Mouse (Mus musculus) gastrocnemius, postnatal 10 days (tissue): ENCODE measurements around the gene Pnliprp2. TPM values are rescaled to one million over a fixed set of nuclear protein-coding genes. Genes with fewer than 3 reads are reported as not detected.
A peak's percentile ranks its signal among the peaks of the same experiment; 100 is the strongest.

Experiments used
- DNase-seq: peaks from one replicate; pipeline ENCODE4 v3.0.0; 2021; ENCODE audit warnings: mixed read lengths
- total RNA-seq, 2 experiments: library from RNA; stranded (reverse); gene quantifications; 2 replicates each; pipeline ENCODE4 v1.2.3; 2021

Pnliprp2 gene
- total RNA-seq, 2 experiments from 2014 or later, result not detected

- no peak for DNase-seq
Observed at GRCm38 (mm10) chr19:58805191-58805779, 45.8 kb downstream of the Pnliprp2 start.

- peak; percentile 77 for DNase-seq
Observed at GRCm38 (mm10) chr19:58806364-58806763, 46.8 kb downstream of the Pnliprp2 start.

- no peak for DNase-seq
Observed at GRCm38 (mm10) chr19:58808864-58809263, 49.3 kb downstream of the Pnliprp2 start.

GRCm38 (mm10) chr19:58810536-58810935 lies 51.0 kb downstream of the Pnliprp2 start:
- no peak for DNase-seq

GRCm38 (mm10) chr19:58815179-58815922 lies 55.8 kb downstream of the Pnliprp2 start:
- DNase-seq, result no peak

- no peak for DNase-seq
Observed at GRCm38 (mm10) chr19:58816453-58817041, 57.0 kb downstream of the Pnliprp2 start.

GRCm38 (mm10) chr19:58817398-58817797 lies 57.9 kb downstream of the Pnliprp2 start:
- no peak for DNase-seq

- no peak for DNase-seq
Observed at GRCm38 (mm10) chr19:58818571-58819415, 59.3 kb downstream of the Pnliprp2 start.

- peak; percentile 77 for DNase-seq
Observed at GRCm38 (mm10) chr19:58822454-58823200, 63.1 kb downstream of the Pnliprp2 start.

- no peak for DNase-seq
Observed at GRCm38 (mm10) chr19:58823301-58823700, 63.8 kb downstream of the Pnliprp2 start.

GRCm38 (mm10) chr19:58824316-58824715 lies 64.8 kb downstream of the Pnliprp2 start:
- DNase-seq, result no peak

Other genes starting within 250 kb of the Pnliprp2 start
- not detected for gene Ccdc172, start 247.7 kb upstream of the Pnliprp2 start, total RNA-seq
- gene Pnlip, start 107.2 kb upstream of the Pnliprp2 start, total RNA-seq, result not detected
- gene Pnliprp1, start 30.8 kb upstream of the Pnliprp2 start, total RNA-seq, result not detected
- gene 1700019N19Rik, start 34.7 kb downstream of the Pnliprp2 start, total RNA-seq, result not detected
- under 1 TPM in 1 of 2 experiments, not detected in 1; 0.09 TPM for gene Eno4, start 183.7 kb downstream of the Pnliprp2 start, total RNA-seq
- 10 to 100 TPM; 16.2 to 16.8 TPM for gene Hspa12a, start 183.9 kb downstream of the Pnliprp2 start, total RNA-seq